Mouse (Mus musculus) spleen, postnatal 14 days (tissue): ENCODE measurements around the gene Gm26741.

Experiments used
- DNase-seq, 2 experiments: peaks; one replicate each; pipeline ENCODE4 v3.0.0; 2021 to 2022; ENCODE audit warnings: low spot score in 2 of 2

The Gm26741 gene

GRCm38 (mm10) chr10:52389438-52389837, 30.9 kb downstream of the Gm26741 start:
- no peak for DNase-seq

GRCm38 (mm10) chr10:52391208-52391607, 32.6 kb downstream of the Gm26741 start:
- DNase-seq: no peak

GRCm38 (mm10) chr10:52396647-52397046, 38.1 kb downstream of the Gm26741 start:
- no peak for DNase-seq

- no peak for DNase-seq
These were observed 40.1 kb downstream of the Gm26741 start for GRCm38 (mm10) chr10:52398715-52399114.

GRCm38 (mm10) chr10:52399722-52400121, 41.2 kb downstream of the Gm26741 start:
- DNase-seq: no peak

- no peak for DNase-seq
These were observed 46.6 kb downstream of the Gm26741 start for GRCm38 (mm10) chr10:52405160-52405559.

- no peak for DNase-seq
These were observed 49.0 kb downstream of the Gm26741 start for GRCm38 (mm10) chr10:52407526-52407925.
